Mouse (Mus musculus) lung, postnatal 0 days (tissue): ENCODE results near the gene Fdps.

Source experiments
- CTCF ChIP-seq: IDR thresholded peaks from 2 replicates; pipeline ENCODE4 v1.5.1; 2016; ENCODE audit warnings: antibody characterized with exemption, mild to moderate bottlenecking
- EP300 ChIP-seq: IDR thresholded peaks from 2 replicates; pipeline ENCODE4 v1.6.1; 2016; ENCODE audit warnings: antibody characterized with exemption, mild to moderate bottlenecking, control low read depth

- TF ChIP-seq EP300, result no peak
- TF ChIP-seq CTCF, result no peak
Observed at GRCm38 (mm10) chr3:89093175-89093574, 8.6 kb downstream of the Fdps start, which contains the start of gene Rusc1.
